8 mouse cellular contexts compared by ENCODE assay signal in genomic region chr16:10571820-10572219, GRCm38 (mm10). TPM values are rescaled to one million over a fixed set of nuclear protein-coding genes. Genes with fewer than 3 reads are reported as not detected.
DNase-seq lines count a peak whose midpoint lies in the region; ATAC-seq and TF ChIP-seq lines count a peak whose summit lies in the region.

No protein-coding gene starts in this region.

- no peak overlapping the region for H3K4me3 ChIP-seq in cerebellum, adult 2 months (replicated peaks; ENCODE audit: insufficient read depth, low read depth, low read length)
- no peak overlapping the region for H3K4me3 ChIP-seq in lung, adult 2 months (replicated peaks; ENCODE audit: extremely low read depth, low read depth, low read length)

- no peak overlapping the region for H3K27ac ChIP-seq in cerebellum, adult 2 months (ENCODE audit: insufficient read depth, low read length)

- TF ChIP-seq CTCF in cerebellum, adult 2 months (IDR thresholded peaks at IDR 0.05; ENCODE audit: borderline replicate concordance, insufficient read depth, low read depth, low read length): peak; percentile 46; the same call in 1 of the 2 replicates
- TF ChIP-seq CTCF in lung, adult 2 months (IDR thresholded peaks at IDR 0.05; ENCODE audit: insufficient read depth, low read length): peak; percentile 39

- H3K27me3 ChIP-seq in cerebellum, adult 2 months (ENCODE audit: control insufficient read depth, insufficient read depth, low read length): no peaks in the 10 kb centered on the region

- peak; percentile 64; the same call in 1 of the 2 replicates for ATAC-seq in common myeloid progenitor, adult 5-6 weeks (replicated peaks; ENCODE audit: low read depth, poor library complexity, severe bottlenecking)

- DNase-seq in cerebellum, adult 2 months: no peak
- DNase-seq in cerebellum, adult 11-12 months: no peak
- DNase-seq in lung, adult 2 months: no peak
- no peak for DNase-seq in lung, postnatal 25 days (ENCODE audit: low spot score)
- DNase-seq in naive thymus-derived CD4-positive, alpha-beta T cell, adult 2 months (ENCODE audit: low read depth): peak; percentile 61
- no peak for DNase-seq in frontal cortex, postnatal 10 days (ENCODE audit: low spot score in 2 of 2)
- DNase-seq in heart, postnatal 36 days: no peak

- peaks cover 9% of the 10 kb centered on the region; the same call in 1 of the 2 replicates for H3K4me1 ChIP-seq in cerebellum, adult 2 months (ENCODE audit: control insufficient read depth, insufficient read depth, low read length)
- H3K4me1 ChIP-seq in lung, adult 2 months (ENCODE audit: control insufficient read depth, insufficient read depth, low read length): no peaks in the 10 kb centered on the region

- no peak for TF ChIP-seq POLR2A in cerebellum, adult 2 months (IDR thresholded peaks at IDR 0.05; ENCODE audit: borderline replicate concordance, insufficient read depth, low read length)
- no peak for TF ChIP-seq POLR2A in lung, adult 2 months (IDR thresholded peaks at IDR 0.05; ENCODE audit: borderline replicate concordance, extremely low read depth, low read depth, low read length)

- intact Hi-C loops in heart, postnatal 36 days (cut with DNase I): loop anchor here (2.0 kb wide), 1 partner anchor 215 kb away; no protein-coding TSS in a partner anchor

- WGBS in cerebellum, adult 2 months: 38% methylated on average over 2 of the region's 2 CpGs
- WGBS in lung, adult 2 months: 37% methylated on average over 2 of the region's 2 CpGs

RNA-seq across cellular contexts. Expression of gene Clec16a, which starts 26.7 kb away (rescaled TPM):
- 48.7 and 51.2 TPM in 2 replicates for polyA plus RNA-seq in cerebellum, adult 2 months (2012; rRNA removed)
- polyA plus RNA-seq in lung, adult 2 months (2012; rRNA removed): 12.7 and 18.3 TPM in 2 replicates
- total RNA-seq in common myeloid progenitor, adult 5-6 weeks (2017): 15.5 and 16.5 TPM in 2 replicates
- 10 to 100 TPM; 52.8 TPM for total RNA-seq in heart, postnatal 36 days (2021)

RNA-seq across cellular contexts. Expression of gene Dexi, which starts 29.0 kb away (rescaled TPM):
- 126 and 143 TPM in 2 replicates for polyA plus RNA-seq in cerebellum, adult 2 months (2012; rRNA removed)
- polyA plus RNA-seq in lung, adult 2 months (2012; rRNA removed): 56.1 and 59.5 TPM in 2 replicates
- total RNA-seq in common myeloid progenitor, adult 5-6 weeks (2017): 3.7 and 5.9 TPM in 2 replicates
- 10 to 100 TPM; 37.1 to 37.6 TPM for total RNA-seq in heart, postnatal 36 days (2021)
